Mouse (Mus musculus) C2C12 (cell line): ENCODE results near the gene Ptprt.
"Not testable (repeated sequence)": the region's sequence is repeated elsewhere in the genome, so short reads cannot be mapped to it uniquely, and the experiment has no call there.

Experiments
- CEBPB ChIP-seq: IDR thresholded peaks from one replicate; pipeline ENCODE4 v1.6.1; 2011; ENCODE audit warnings: low read depth, mild to moderate bottlenecking, control low read depth, moderate library complexity
- CTCF ChIP-seq: IDR thresholded peaks from one replicate; pipeline ENCODE4 v1.5.1; 2011; ENCODE audit not compliant: control insufficient read depth, insufficient read depth, insufficient read length
- FOSL1 ChIP-seq: IDR thresholded peaks from one replicate; pipeline ENCODE4 v1.8.0; 2011; ENCODE audit warnings: mild to moderate bottlenecking, low read length; ENCODE audit not compliant: poor library complexity, insufficient read depth, severe bottlenecking
- MAX ChIP-seq: IDR thresholded peaks from one replicate; pipeline ENCODE4 v1.6.1; 2011; ENCODE audit warnings: mild to moderate bottlenecking, control low read depth
- MYOD1 ChIP-seq: IDR thresholded peaks from one replicate; pipeline ENCODE4 v1.6.1; 2011; ENCODE audit warnings: low read depth; ENCODE audit not compliant: control insufficient read depth, insufficient read length
- MYOG ChIP-seq: IDR thresholded peaks from one replicate; pipeline ENCODE4 v1.6.1; 2011; ENCODE audit not compliant: control insufficient read depth, insufficient read length; ENCODE audit errors: extremely low read depth
- USF1 ChIP-seq: IDR thresholded peaks from one replicate; pipeline ENCODE4 v1.6.1; 2011; ENCODE audit warnings: low read depth, mild to moderate bottlenecking, control low read depth, moderate library complexity

DNA sequence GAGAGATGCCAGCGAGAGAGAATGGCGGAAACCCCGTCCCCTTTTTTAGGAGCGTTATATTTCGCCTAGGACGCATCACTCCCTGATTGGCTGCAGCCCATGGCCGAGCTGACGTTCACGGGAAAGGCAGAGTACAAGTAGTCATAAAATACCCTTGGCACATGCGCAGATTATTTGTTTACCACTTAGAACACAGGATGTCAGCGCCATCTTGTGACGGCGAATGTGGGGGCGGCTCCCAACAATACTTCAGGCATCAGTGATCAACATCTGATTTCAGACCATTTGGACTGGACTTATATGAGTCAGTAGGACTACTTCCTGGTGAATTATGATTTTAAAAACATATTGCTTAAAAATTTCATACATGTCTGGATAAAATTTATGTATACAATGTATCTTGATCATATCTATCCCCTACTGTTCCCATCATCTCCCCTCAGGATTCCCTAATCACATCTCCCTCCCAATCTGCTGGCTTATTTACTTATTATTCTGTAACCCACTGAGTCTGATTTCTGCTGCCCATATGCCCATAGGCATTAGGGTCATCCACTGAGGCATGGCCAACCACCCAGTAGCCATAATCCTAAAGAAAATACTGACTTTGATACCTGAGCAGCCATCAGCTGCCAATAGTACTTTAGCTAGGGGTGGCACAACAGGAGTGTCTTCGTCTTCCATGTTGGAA lies 1148.9 kb downstream of the Ptprt start:
- TF ChIP-seq CTCF, MAX, FOSL1, USF1, CEBPB, MYOG, MYOD1: not testable (repeated sequence)
